Mouse (Mus musculus) olfactory bulb, adult 2 months (tissue): Measurements from ENCODE around the gene Rab7b.

Experiments used
- CTCF ChIP-seq: fragments of 200-500 bp; IDR thresholded peaks from 2 replicates; pipeline ENCODE4 v1.5.1; 2012; ENCODE audit warnings: low read depth, mild to moderate bottlenecking, low read length, moderate library complexity; ENCODE audit not compliant: insufficient read depth
- POLR2A ChIP-seq: fragments of 200-500 bp; IDR thresholded peaks from 2 replicates; pipeline ENCODE4 v1.6.1; 2012; ENCODE audit warnings: mild to moderate bottlenecking, low read depth, low read length, moderate library complexity; ENCODE audit not compliant: insufficient read depth

- TF ChIP-seq POLR2A (no peak), CTCF (no peak)
These were observed 1.9 kb downstream of the Rab7b start for GRCm38 (mm10) chr1:131690435-131690834.
